Mouse (Mus musculus): ENCODE results near the gene Fam71a.

The Fam71a gene

GRCm38 (mm10) chr1:191122744-191123143 is 41.9 kb downstream of the Fam71a start:
- ATAC-seq (ENCODE audit: low TSS enrichment) = no peak

- peak; percentile 73; the same call in 1 of the 2 replicates for ATAC-seq (ENCODE audit: low TSS enrichment)
These were observed 48.9 kb downstream of the Fam71a start for GRCm38 (mm10) chr1:191115514-191116238.

- no peak for ATAC-seq (ENCODE audit: low TSS enrichment)
These were observed 49.7 kb downstream of the Fam71a start for GRCm38 (mm10) chr1:191114868-191115267.
